Mouse (Mus musculus): Measurements from ENCODE around the gene Card19. TPM values are rescaled to one million over a fixed set of nuclear protein-coding genes. Genes with fewer than 3 reads are reported as not detected.

Gene Card19
- polyA plus RNA-seq, 1 experiment from 2014 or later = 32.0 TPM

GRCm38 (mm10) chr13:49246626-49247025, 30.8 kb upstream of the Card19 start:
- WGBS = 70% methylated on average over 2 of the region's 2 CpGs

GRCm38 (mm10) chr13:49246011-49246410, 30.2 kb upstream of the Card19 start:
- H3K27ac ChIP-seq = no peak overlapping the region
- H3K9me3 ChIP-seq = no peaks in the 10 kb centered on the region
- 91% methylated on average over 3 of the region's 3 CpGs for WGBS
- peaks cover 33% of the 10 kb centered on the region for H3K27me3 ChIP-seq (replicated peaks)
- H3K4me2 ChIP-seq (replicated peaks) = no peak overlapping the region
- peaks cover 7% of the 10 kb centered on the region for H3K4me1 ChIP-seq
- H3K36me3 ChIP-seq = no peaks in the 10 kb centered on the region
- no peak overlapping the region for H3K9ac ChIP-seq
- H3K4me3 ChIP-seq = no peak overlapping the region
- ATAC-seq (ENCODE audit: low FRiP score, low read depth) = no peak

More at GRCm38 (mm10) chr13:49246626-49247025, 30.8 kb upstream of the Card19 start:
- H3K9ac ChIP-seq = no peak overlapping the region
- H3K4me1 ChIP-seq = peaks cover 7% of the 10 kb centered on the region
- no peaks in the 10 kb centered on the region for H3K36me3 ChIP-seq
- no peak overlapping the region for H3K27ac ChIP-seq
- no peak overlapping the region for H3K4me3 ChIP-seq
- H3K4me2 ChIP-seq (replicated peaks) = no peak overlapping the region
- H3K27me3 ChIP-seq (replicated peaks) = peaks cover 33% of the 10 kb centered on the region
- H3K9me3 ChIP-seq = no peaks in the 10 kb centered on the region
- ATAC-seq (ENCODE audit: low FRiP score, low read depth) = no peak

GRCm38 (mm10) chr13:49245251-49245650, 29.4 kb upstream of the Card19 start:
- ATAC-seq (ENCODE audit: low FRiP score, low read depth) = no peak
- no peak overlapping the region for H3K9ac ChIP-seq
- no peak overlapping the region for H3K4me3 ChIP-seq
- peaks cover 33% of the 10 kb centered on the region for H3K27me3 ChIP-seq (replicated peaks)
- no peaks in the 10 kb centered on the region for H3K36me3 ChIP-seq
- H3K9me3 ChIP-seq = no peaks in the 10 kb centered on the region
- peaks cover 7% of the 10 kb centered on the region for H3K4me1 ChIP-seq
- H3K4me2 ChIP-seq (replicated peaks) = no peak overlapping the region
- 56% methylated on average over 4 of the region's 4 CpGs for WGBS
- H3K27ac ChIP-seq = no peak overlapping the region

GRCm38 (mm10) chr13:49243492-49243891, 27.7 kb upstream of the Card19 start:
- 96% methylated on average over 2 of the region's 2 CpGs for WGBS
- Histone ChIP-seq H3K9me3 (no peaks in the 10 kb centered on the region), H3K36me3 (no peaks in the 10 kb centered on the region), H3K9ac (no peak overlapping the region), H3K27me3 (replicated peaks) (peaks cover 29% of the 10 kb centered on the region), H3K4me1 (peaks cover 7% of the 10 kb centered on the region), H3K27ac (no peak overlapping the region), H3K4me3 (no peak overlapping the region), H3K4me2 (replicated peaks) (no peak overlapping the region)
- ATAC-seq (ENCODE audit: low FRiP score, low read depth) = no peak

GRCm38 (mm10) chr13:49242321-49243065, 26.7 kb upstream of the Card19 start:
- no peak overlapping the region for H3K4me3 ChIP-seq
- no peak for ATAC-seq (ENCODE audit: low FRiP score, low read depth)
- no peaks in the 10 kb centered on the region for H3K36me3 ChIP-seq
- no peak overlapping the region for H3K9ac ChIP-seq
- H3K4me1 ChIP-seq = no peaks in the 10 kb centered on the region; the same call in 1 of the 2 replicates
- H3K27ac ChIP-seq = no peak overlapping the region
- no peak overlapping the region for H3K4me2 ChIP-seq (replicated peaks)
- peaks cover 19% of the 10 kb centered on the region for H3K27me3 ChIP-seq (replicated peaks)
- no peaks in the 10 kb centered on the region for H3K9me3 ChIP-seq
- WGBS = 79% methylated on average over 9 of the region's 9 CpGs

GRCm38 (mm10) chr13:49238737-49239136, 22.9 kb upstream of the Card19 start:
- WGBS = 93% methylated on average over 8 of the region's 8 CpGs

GRCm38 (mm10) chr13:49237617-49238016, 21.8 kb upstream of the Card19 start:
- ATAC-seq (ENCODE audit: low FRiP score, low read depth) = no peak
- H3K4me3 ChIP-seq = no peak overlapping the region
- no peaks in the 10 kb centered on the region for H3K9me3 ChIP-seq
- no peak overlapping the region for H3K9ac ChIP-seq
- 88% methylated on average over 8 of the region's 8 CpGs for WGBS
- H3K27ac ChIP-seq = no peak overlapping the region
- no peaks in the 10 kb centered on the region for H3K36me3 ChIP-seq
- H3K4me2 ChIP-seq (replicated peaks) = no peak overlapping the region
- no peaks in the 10 kb centered on the region for H3K4me1 ChIP-seq
- H3K27me3 ChIP-seq (replicated peaks) = no peaks in the 10 kb centered on the region

More at GRCm38 (mm10) chr13:49238737-49239136, 22.9 kb upstream of the Card19 start:
- Histone ChIP-seq H3K27me3 (replicated peaks) (no peaks in the 10 kb centered on the region), H3K27ac (no peak overlapping the region), H3K4me3 (no peak overlapping the region), H3K9ac (no peak overlapping the region), H3K4me1 (no peaks in the 10 kb centered on the region), H3K36me3 (no peaks in the 10 kb centered on the region), H3K4me2 (replicated peaks) (no peak overlapping the region), H3K9me3 (no peaks in the 10 kb centered on the region)
- ATAC-seq (ENCODE audit: low FRiP score, low read depth) = no peak

GRCm38 (mm10) chr13:49234711-49235110, 18.9 kb upstream of the Card19 start:
- no peaks in the 10 kb centered on the region for H3K9me3 ChIP-seq
- H3K9ac ChIP-seq = no peak overlapping the region
- ATAC-seq (ENCODE audit: low FRiP score, low read depth) = no peak
- no peaks in the 10 kb centered on the region for H3K27me3 ChIP-seq (replicated peaks)
- 96% methylated on average over 4 of the region's 4 CpGs for WGBS
- H3K36me3 ChIP-seq = no peaks in the 10 kb centered on the region
- H3K27ac ChIP-seq = no peak overlapping the region
- H3K4me1 ChIP-seq = no peaks in the 10 kb centered on the region
- H3K4me3 ChIP-seq = no peak overlapping the region
- H3K4me2 ChIP-seq (replicated peaks) = no peak overlapping the region

GRCm38 (mm10) chr13:49233792-49234572, 18.1 kb upstream of the Card19 start:
- Histone ChIP-seq H3K9me3 (no peaks in the 10 kb centered on the region), H3K27me3 (replicated peaks) (no peaks in the 10 kb centered on the region), H3K4me3 (no peak overlapping the region), H3K4me2 (replicated peaks) (no peak overlapping the region), H3K9ac (no peak overlapping the region), H3K36me3 (no peaks in the 10 kb centered on the region), H3K27ac (no peak overlapping the region), H3K4me1 (no peaks in the 10 kb centered on the region)
- no peak for ATAC-seq (ENCODE audit: low FRiP score, low read depth)
- WGBS = 92% methylated on average over 8 of the region's 8 CpGs

GRCm38 (mm10) chr13:49225633-49226032, 9.8 kb upstream of the Card19 start:
- H3K36me3 ChIP-seq = no peaks in the 10 kb centered on the region
- no peaks in the 10 kb centered on the region for H3K9me3 ChIP-seq
- H3K9ac ChIP-seq = no peak overlapping the region
- H3K27ac ChIP-seq = no peak overlapping the region
- no peaks in the 10 kb centered on the region for H3K4me1 ChIP-seq
- ATAC-seq (ENCODE audit: low FRiP score, low read depth) = no peak
- H3K27me3 ChIP-seq (replicated peaks) = no peaks in the 10 kb centered on the region
- H3K4me2 ChIP-seq (replicated peaks) = no peak overlapping the region
- 26% methylated on average over 4 of the region's 4 CpGs for WGBS
- no peak overlapping the region for H3K4me3 ChIP-seq

GRCm38 (mm10) chr13:49225159-49225558, 9.3 kb upstream of the Card19 start:
- ATAC-seq (ENCODE audit: low FRiP score, low read depth) = no peak
- WGBS = 67% methylated on average over 3 of the region's 3 CpGs
- no peaks in the 10 kb centered on the region for H3K27me3 ChIP-seq (replicated peaks)

GRCm38 (mm10) chr13:49224729-49225128, 8.9 kb upstream of the Card19 start:
- WGBS = 19% methylated on average over 6 of the region's 6 CpGs
- Histone ChIP-seq H3K9me3 (no peaks in the 10 kb centered on the region), H3K9ac (no peak overlapping the region), H3K4me3 (no peak overlapping the region), H3K4me1 (no peaks in the 10 kb centered on the region), H3K27ac (no peak overlapping the region), H3K27me3 (replicated peaks) (no peaks in the 10 kb centered on the region), H3K36me3 (no peaks in the 10 kb centered on the region), H3K4me2 (replicated peaks) (no peak overlapping the region)
- ATAC-seq (ENCODE audit: low FRiP score, low read depth) = no peak

More at GRCm38 (mm10) chr13:49225159-49225558, 9.3 kb upstream of the Card19 start:
- Histone ChIP-seq H3K9ac (no peak overlapping the region), H3K4me3 (no peak overlapping the region), H3K9me3 (no peaks in the 10 kb centered on the region), H3K4me1 (no peaks in the 10 kb centered on the region), H3K36me3 (no peaks in the 10 kb centered on the region), H3K27ac (no peak overlapping the region), H3K4me2 (replicated peaks) (no peak overlapping the region)
